Mouse (Mus musculus): ENCODE results near the gene Stk39.

The Stk39 gene

DNA sequence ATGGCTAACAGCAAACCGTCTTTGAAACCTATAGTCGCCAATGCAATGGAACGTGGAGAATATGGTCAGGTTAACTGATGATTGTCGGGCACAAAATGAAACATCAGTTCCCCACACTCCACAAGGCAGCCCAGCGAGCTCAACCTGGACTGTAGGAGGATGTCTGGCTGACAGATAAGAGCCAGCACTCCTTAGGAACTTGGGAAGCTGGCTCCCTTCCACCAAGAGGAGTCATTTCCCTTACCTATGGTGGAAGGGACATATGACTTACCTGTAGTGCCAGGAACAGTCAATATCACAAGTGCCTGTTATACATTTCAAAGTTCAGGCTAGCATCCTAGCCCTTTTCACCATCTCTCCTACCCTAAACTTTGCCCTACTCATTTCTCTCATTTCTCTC lies 14.0 kb downstream of the Stk39 start:
- no peak for DNase-seq (ENCODE audit: low spot score in 2 of 2)

DNA sequence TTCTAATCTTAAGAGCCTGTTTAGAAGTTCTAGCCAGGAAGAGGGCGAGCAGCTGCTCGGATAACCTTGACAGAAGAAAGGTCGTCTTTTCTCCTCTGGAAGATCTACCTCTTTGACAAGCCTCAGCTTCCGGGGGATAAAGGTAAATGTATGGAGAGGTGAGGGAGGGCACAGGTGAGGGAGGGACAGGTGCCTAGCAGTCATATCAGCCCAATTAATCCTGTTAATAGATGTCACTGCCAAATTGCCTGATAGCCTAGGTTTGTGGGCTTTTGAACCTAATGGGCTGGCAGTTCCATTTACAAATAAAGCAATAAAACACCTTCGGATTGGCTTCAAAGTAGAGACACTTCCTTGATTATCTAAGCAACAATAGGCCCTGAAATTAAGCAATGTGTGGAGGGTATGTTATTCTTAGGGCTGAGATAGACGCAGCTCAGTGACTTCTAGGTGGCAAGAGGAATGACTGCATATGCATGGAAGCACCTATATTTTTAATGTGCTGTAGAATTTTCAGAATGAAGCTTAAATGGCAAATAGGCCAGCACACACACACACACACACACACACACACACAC lies 14.5 kb downstream of the Stk39 start:
- no peak for DNase-seq (ENCODE audit: low spot score in 2 of 2)

- DNase-seq (ENCODE audit: low spot score in 2 of 2), result no peak
Observed at GRCm38 (mm10) chr2:68456899-68457298, 15.2 kb downstream of the Stk39 start.

GRCm38 (mm10) chr2:68452379-68452778 lies 19.7 kb downstream of the Stk39 start:
- no peak for DNase-seq (ENCODE audit: low spot score in 2 of 2)

DNA sequence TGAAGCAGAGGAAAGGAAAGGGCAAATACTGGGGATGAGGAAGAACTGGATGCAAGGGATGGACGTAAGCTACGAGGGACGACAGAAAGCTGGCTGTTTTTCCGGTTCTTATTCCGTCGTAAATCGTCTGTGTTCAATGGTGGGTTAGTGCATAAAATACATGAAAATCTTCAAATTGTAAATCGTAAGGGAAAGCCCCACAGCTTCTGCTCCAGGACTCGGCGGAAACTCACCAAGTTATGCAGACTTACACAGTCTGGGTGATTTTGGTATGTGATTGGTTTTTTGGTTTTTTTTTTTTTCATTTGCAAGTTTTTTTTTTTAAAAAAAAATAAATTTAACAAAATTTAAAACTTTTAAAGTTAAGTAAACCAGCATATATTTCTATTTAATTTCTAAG lies 24.0 kb downstream of the Stk39 start:
- no peak for DNase-seq (ENCODE audit: low spot score in 2 of 2)

DNA sequence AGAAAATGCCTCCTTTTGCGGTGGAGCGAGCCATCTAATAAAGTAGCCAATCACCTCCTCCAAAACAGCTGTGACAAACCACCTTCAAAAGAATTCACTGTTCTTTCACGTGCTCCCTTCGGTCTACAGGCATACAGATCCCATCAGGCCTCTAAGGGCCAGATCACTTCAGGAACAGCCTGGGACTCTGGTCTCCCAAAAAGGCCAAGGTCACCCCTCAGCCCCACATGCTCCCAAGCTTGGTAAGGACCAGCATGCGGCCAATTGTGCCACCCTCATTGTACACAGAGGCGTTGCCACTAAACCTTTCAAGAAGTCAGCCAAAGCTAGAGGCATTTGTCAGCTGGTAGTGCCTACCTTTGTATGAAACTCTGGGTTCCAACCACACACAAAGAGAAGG lies 28.9 kb downstream of the Stk39 start:
- no peak for DNase-seq (ENCODE audit: low spot score in 2 of 2)

DNA sequence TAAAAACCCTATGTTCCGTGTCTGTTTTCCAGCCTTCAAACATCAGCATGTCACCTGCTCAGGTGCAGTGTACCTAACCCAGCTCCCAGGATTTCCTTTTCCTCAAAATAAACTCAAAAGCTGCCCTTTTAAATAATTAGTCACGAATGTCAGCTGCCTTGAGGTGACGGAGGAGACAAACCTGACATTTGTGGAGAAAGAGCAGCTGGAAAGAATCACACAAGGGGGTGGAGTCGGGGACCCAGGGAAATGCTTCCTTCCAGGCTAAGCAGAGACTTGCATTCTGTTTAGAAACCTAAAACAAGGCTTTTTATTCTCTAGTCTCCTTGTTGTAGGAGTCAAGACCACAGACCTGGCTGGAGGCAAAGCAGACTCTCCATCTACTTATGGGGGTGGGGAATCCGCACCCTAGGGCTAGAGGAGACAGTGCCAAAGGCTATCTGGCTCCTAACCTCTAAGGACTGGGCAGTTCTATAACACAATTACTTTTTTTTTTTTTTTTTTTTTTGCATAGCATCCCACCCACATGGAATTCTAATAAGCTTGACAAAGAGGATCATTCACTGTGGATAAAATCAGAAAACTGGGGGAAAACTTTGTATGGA lies 29.9 kb downstream of the Stk39 start:
- DNase-seq (ENCODE audit: low spot score in 2 of 2), result no peak

GRCm38 (mm10) chr2:68439614-68440013 lies 32.5 kb downstream of the Stk39 start:
- DNase-seq (ENCODE audit: low spot score in 2 of 2), result no peak

DNA sequence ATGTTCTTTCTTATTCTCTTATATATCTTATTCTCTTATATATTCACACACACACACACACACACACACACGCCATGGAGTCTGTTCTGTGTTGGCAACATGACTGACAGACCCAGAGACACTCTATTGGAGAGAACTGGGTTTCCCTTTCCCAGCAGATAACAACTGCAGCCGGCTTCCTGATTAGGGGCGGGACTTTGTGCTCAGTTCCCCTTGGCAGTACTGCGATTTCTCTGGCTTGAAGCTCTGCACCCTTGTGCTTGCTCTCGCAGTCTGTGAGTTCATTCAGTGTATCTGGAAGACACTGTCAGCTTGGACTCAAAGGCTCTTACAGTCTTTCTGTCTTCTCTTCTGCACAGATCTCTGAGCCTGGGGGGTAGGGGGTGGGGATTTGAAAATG lies 34.1 kb downstream of the Stk39 start:
- no peak for DNase-seq (ENCODE audit: low spot score in 2 of 2)

DNA sequence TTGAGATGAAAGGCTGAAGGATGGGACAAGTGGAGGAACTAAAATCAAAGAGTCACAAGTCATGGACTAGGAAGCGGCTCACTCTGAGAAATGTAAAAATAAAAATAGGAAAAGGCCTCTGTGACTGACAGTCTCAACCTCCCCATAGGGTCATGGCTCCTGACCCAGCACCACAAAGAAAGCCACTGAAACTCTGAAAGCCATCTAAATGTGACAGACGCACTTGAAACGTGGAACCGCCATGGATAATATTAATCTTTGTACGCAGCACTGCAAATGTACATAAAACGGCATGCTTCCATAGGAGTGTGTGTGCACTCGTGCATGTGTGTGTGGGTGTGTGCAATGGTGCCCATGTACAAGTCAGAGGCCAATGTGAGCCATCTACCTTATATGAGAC lies 34.9 kb downstream of the Stk39 start:
- no peak for DNase-seq (ENCODE audit: low spot score in 2 of 2)

GRCm38 (mm10) chr2:68436305-68436704 lies 35.8 kb downstream of the Stk39 start:
- no peak for DNase-seq (ENCODE audit: low spot score in 2 of 2)

- no peak for DNase-seq (ENCODE audit: low spot score in 2 of 2)
Observed at GRCm38 (mm10) chr2:68435494-68436255, 36.4 kb downstream of the Stk39 start.

- DNase-seq (ENCODE audit: low spot score in 2 of 2), result no peak
Observed at GRCm38 (mm10) chr2:68434997-68435396, 37.1 kb downstream of the Stk39 start.

- DNase-seq (ENCODE audit: low spot score in 2 of 2), result no peak
Observed at GRCm38 (mm10) chr2:68434576-68434975, 37.5 kb downstream of the Stk39 start.

- no peak for DNase-seq (ENCODE audit: low spot score in 2 of 2)
Observed at GRCm38 (mm10) chr2:68433736-68434312, 38.2 kb downstream of the Stk39 start.

- no peak for DNase-seq (ENCODE audit: low spot score in 2 of 2)
Observed at GRCm38 (mm10) chr2:68432834-68433233, 39.2 kb downstream of the Stk39 start.

DNA sequence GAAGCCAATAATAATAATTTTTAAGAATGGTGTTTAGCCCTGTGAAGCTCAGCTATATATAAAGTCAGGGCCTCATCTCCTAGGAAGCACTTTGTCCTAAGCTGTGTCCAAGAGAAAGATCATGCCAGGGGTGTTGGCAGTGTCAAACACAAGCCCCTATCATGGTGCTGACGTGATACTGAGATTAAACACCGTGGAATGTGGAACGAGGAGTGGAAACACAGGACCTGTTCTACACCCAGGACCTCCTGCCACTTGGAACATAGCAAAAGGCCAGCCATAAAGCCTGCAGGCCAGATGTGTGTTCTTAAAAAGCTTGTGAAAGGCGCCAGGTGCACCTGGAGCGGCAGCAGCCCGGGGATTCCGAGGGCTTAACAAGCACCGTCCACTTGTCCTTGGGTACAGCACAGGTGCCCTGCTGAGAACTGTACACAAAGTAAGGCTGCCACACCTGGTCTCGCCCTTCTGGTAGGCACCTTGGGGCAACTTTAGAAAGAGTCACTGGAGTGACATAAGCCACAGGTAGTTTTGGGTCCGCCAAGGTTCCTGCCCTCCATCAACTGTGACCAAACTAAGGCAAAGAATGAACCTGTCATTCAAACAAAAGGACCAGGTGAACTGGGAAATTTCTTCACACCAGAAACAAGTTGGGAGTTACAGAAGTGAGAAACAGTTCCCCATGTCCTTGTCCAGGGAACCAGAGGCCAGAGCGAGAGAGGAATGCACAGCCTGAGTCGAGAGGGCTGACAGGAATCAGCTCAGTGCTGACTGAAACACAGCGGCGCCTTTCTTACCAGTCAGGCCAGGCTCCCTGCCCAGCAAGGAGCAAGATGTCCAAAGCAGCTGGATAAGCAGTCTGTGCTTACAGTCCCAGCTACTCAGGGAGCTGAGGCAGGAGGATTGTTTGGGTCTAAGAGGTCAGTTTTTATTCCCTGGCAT lies 40.8 kb downstream of the Stk39 start:
- DNase-seq (ENCODE audit: low spot score in 2 of 2), result no peak

GRCm38 (mm10) chr2:68430493-68430892 lies 41.6 kb downstream of the Stk39 start:
- DNase-seq (ENCODE audit: low spot score in 2 of 2), result no peak

- no peak for DNase-seq (ENCODE audit: low spot score in 2 of 2)
Observed at GRCm38 (mm10) chr2:68429436-68429835, 42.6 kb downstream of the Stk39 start.

GRCm38 (mm10) chr2:68426977-68427577 lies 45.0 kb downstream of the Stk39 start:
- DNase-seq (ENCODE audit: low spot score in 2 of 2), result no peak

GRCm38 (mm10) chr2:68426074-68426473 lies 46.0 kb downstream of the Stk39 start:
- no peak for DNase-seq (ENCODE audit: low spot score in 2 of 2)
